Mouse (Mus musculus): ENCODE data around the gene Sh3gl2.

GRCm38 (mm10) chr4:85256461-85257202, 51.7 kb downstream of the Sh3gl2 start:
- TF ChIP-seq POLR2A (IDR thresholded peaks at IDR 0.05; ENCODE audit: low read depth, low read length) (no peak), JUN (IDR thresholded peaks at IDR 0.05; ENCODE audit: insufficient read depth, low read depth, low read length) (no peak), EP300 (IDR thresholded peaks at IDR 0.05; ENCODE audit: low read length) (no peak), CTCF (conservative IDR thresholded peaks at IDR 0.05 in 1 of 2, IDR thresholded peaks at IDR 0.05 in 1 of 2; ENCODE audit: low read depth in 2 of 2, low read length in 2 of 2) (no peak), ZNF384 (IDR thresholded peaks at IDR 0.05; ENCODE audit: low read depth, low read length) (no peak), CHD2 (IDR thresholded peaks at IDR 0.05; ENCODE audit: low read length) (no peak)
